ENCODE assay signal across 8 mouse cellular contexts in genomic region chr11:59809670-59810474, GRCm38 (mm10). TPM values are rescaled to one million over a fixed set of nuclear protein-coding genes. Genes with fewer than 3 reads are reported as not detected.
DNase-seq lines count a peak whose midpoint lies in the region; ATAC-seq and TF ChIP-seq lines count a peak whose summit lies in the region.

Flcn (minus strand) TSS chr11:59810016.

- peak within 1 kb of the TSS; percentile 99 for H3K27ac ChIP-seq in forebrain, postnatal 0 days (ENCODE audit: low read depth, low read length)
- peak within 1 kb of the TSS; percentile 99 for H3K27ac ChIP-seq in lung, embryonic 15.5 days

- peak; percentile 70 for ATAC-seq in G1E (ENCODE audit: extremely low read depth, insufficient number of reproducible peaks, low FRiP score, poor library complexity, severe bottlenecking)
- peak; percentile 98 for ATAC-seq in forebrain, postnatal 0 days
- peak; percentile 90 for ATAC-seq in lung, embryonic 15.5 days (ENCODE audit: borderline replicate concordance, extremely low read depth, low FRiP score, low TSS enrichment)

- H3K4me1 ChIP-seq in G1E (ENCODE audit: insufficient read depth, low read depth, low read length): peaks cover 44% of the 10 kb centered on the region
- H3K4me1 ChIP-seq in forebrain, postnatal 0 days (ENCODE audit: insufficient read depth): peaks cover 7% of the 10 kb centered on the region; the same call in 1 of the 2 replicates
- peaks cover 18% of the 10 kb centered on the region for H3K4me1 ChIP-seq in lung, embryonic 15.5 days

- no peaks in the 10 kb centered on the region for H3K9me3 ChIP-seq in G1E (replicated peaks)
- H3K9me3 ChIP-seq in forebrain, postnatal 0 days (ENCODE audit: low read length): no peaks in the 10 kb centered on the region
- no peaks in the 10 kb centered on the region for H3K9me3 ChIP-seq in lung, embryonic 15.5 days

- H3K4me3 ChIP-seq in G1E (ENCODE audit: low read depth, low read length): peak within 1 kb of the TSS; percentile 95
- peak within 1 kb of the TSS; percentile 85 for H3K4me3 ChIP-seq in forebrain, postnatal 0 days (ENCODE audit: low read depth, low read length)
- H3K4me3 ChIP-seq in lung, embryonic 15.5 days: peak within 1 kb of the TSS; percentile 91

- peak within 1 kb of the TSS; percentile 96 for H3K9ac ChIP-seq in forebrain, postnatal 0 days
- H3K9ac ChIP-seq in lung, embryonic 15.5 days: peak within 1 kb of the TSS; percentile 97

- peak within 1 kb of the TSS; percentile 81 for H3K4me2 ChIP-seq in forebrain, postnatal 0 days (ENCODE audit: low read depth)
- H3K4me2 ChIP-seq in lung, embryonic 15.5 days: peak within 1 kb of the TSS; percentile 92

- WGBS in forebrain, postnatal 0 days: under 1% methylated on average over 52 of the region's 52 CpGs
- WGBS in lung, embryonic 15.5 days: under 1% methylated on average over 52 of the region's 52 CpGs

- H3K36me3 ChIP-seq in G1E (replicated peaks): peaks cover 58% of the 10 kb centered on the region
- peaks cover 23% of the 10 kb centered on the region for H3K36me3 ChIP-seq in forebrain, postnatal 0 days (ENCODE audit: insufficient read depth)
- peaks cover 17% of the 10 kb centered on the region for H3K36me3 ChIP-seq in lung, embryonic 15.5 days

- no peaks in the 10 kb centered on the region for H3K27me3 ChIP-seq in G1E (ENCODE audit: insufficient read depth, low read length)
- no peaks in the 10 kb centered on the region for H3K27me3 ChIP-seq in forebrain, postnatal 0 days (ENCODE audit: insufficient read depth, low read length)
- no peaks in the 10 kb centered on the region for H3K27me3 ChIP-seq in lung, embryonic 15.5 days

- peak; percentile 87 for DNase-seq in G1E (ENCODE audit: low spot score)
- peak; percentile 88 to 91 for DNase-seq in cerebellum, adult 18-20 months
- peak; percentile 93 for DNase-seq in forebrain, postnatal 0 days
- DNase-seq in heart, postnatal 4 days: peak; percentile 85
- DNase-seq in layer of hippocampus, adult 8-10 months (ENCODE audit: low spot score in 2 of 2): peak; percentile 76 to 83
- DNase-seq in ovary, adult 18-20 months (ENCODE audit: low spot score): peak; percentile 72
- peak; percentile 88 for DNase-seq in thymus, postnatal 0 days (ENCODE audit: low spot score)

- TF ChIP-seq CTCF in G1E (IDR thresholded peaks at IDR 0.05; ENCODE audit: low read depth, low read length): no peak
- TF ChIP-seq CTCF in forebrain, postnatal 0 days (IDR thresholded peaks at IDR 0.05; ENCODE audit: low read depth): peak; percentile 68

RNA-seq across cellular contexts. Expression of gene Flcn, which starts in this region (rescaled TPM):
- total RNA-seq in G1E (2014; fragmentation: Nextera tagmentation) (40.0 and 54.7 TPM in 2 replicates), G1E (2017) (60.9 and 69.8 TPM in 2 replicates)
- 31.2 and 34.9 TPM in 2 replicates for polyA plus RNA-seq in G1E (2012)
- total RNA-seq in forebrain, postnatal 0 days (2014; rRNA removed): 33.7 and 36.9 TPM in 2 replicates
- 25.0 and 31.4 TPM in 2 replicates for polyA plus RNA-seq in forebrain, postnatal 0 days (2015; fragmentation: Nextera tagmentation; extraction: Ambion mirVana)
- total RNA-seq in heart, postnatal 4 days (2021): 10 to 100 TPM; 22.1 to 28.0 TPM
- total RNA-seq in layer of hippocampus, adult 8-10 months (2022): 10 to 100 TPM; 46.7 to 47.9 (median 47.2) TPM
- polyA plus RNA-seq in lung, embryonic 15.5 days (2015; fragmentation: Nextera tagmentation; extraction: Ambion mirVana): 25.9 and 27.7 TPM in 2 replicates
- polyA plus RNA-seq in thymus, postnatal 0 days (2015; fragmentation: Nextera tagmentation; extraction: Ambion mirVana): 31.4 and 32.2 TPM in 2 replicates

Comparison
In these comparisons a context has a peak if more than half of its experiments do, and no peak if none do; other contexts are left out.
1. Peak in every context shown above with its lines: DNase-seq, ATAC-seq, H3K4me3 ChIP-seq and H3K27ac ChIP-seq.